Mouse (Mus musculus): ENCODE measurements around the gene Filip1l. TPM values are rescaled to one million over a fixed set of nuclear protein-coding genes. Genes with fewer than 3 reads are reported as not detected.
A peak's percentile ranks its signal among the peaks of the same experiment; 100 is the strongest.

The Filip1l gene
- total RNA-seq, 1 experiment from 2014 or later, result 206 TPM

GRCm38 (mm10) chr16:57500851-57501250 lies 148.0 kb downstream of the Filip1l start:
- no peak for ATAC-seq (ENCODE audit: extremely low read depth, insufficient number of reproducible peaks, low FRiP score, poor library complexity, severe bottlenecking)

DNA sequence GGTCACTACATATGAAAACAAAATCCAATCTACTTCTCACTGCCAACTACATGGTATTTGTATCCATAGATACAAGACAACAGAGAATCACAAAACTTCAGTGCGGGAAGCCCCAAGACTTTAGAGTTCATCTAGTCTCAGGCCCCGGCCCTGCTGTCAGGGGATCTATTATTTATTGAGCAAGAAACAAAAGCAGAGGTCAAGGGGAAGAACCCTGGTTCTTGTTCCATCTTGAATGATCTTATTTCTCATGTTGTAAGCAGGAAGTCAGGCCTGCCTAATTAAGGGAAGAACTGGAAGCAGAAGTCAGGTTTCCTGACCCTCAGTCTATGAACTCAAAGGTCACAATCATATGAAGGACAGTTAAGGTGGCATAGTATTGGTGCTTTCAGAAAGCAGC lies 149.3 kb downstream of the Filip1l start:
- ATAC-seq (ENCODE audit: extremely low read depth, insufficient number of reproducible peaks, low FRiP score, poor library complexity, severe bottlenecking), result peak; percentile 25; the same call in 1 of the 2 replicates

- no peak for ATAC-seq (ENCODE audit: extremely low read depth, insufficient number of reproducible peaks, low FRiP score, poor library complexity, severe bottlenecking)
These were observed 149.9 kb downstream of the Filip1l start for GRCm38 (mm10) chr16:57502761-57503160.

DNA sequence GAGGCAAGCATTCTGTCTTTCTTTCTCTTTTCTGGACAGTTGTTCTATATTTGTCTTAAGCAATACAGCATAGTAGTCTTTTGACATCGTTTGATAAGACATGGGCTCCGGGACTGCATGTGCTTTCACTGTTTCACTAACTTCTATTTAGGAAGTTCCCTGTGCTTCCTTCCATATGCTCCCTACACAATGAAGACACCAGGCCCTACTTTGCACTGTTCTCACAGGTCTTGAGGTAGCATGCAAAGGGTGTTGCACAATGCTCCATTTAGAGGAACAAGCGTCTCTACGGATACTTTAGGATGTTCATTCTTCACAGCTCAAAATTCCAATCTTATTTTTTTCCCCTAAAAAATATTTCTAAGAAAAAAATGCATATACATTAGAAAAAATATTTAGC lies 151.8 kb downstream of the Filip1l start:
- ATAC-seq (ENCODE audit: extremely low read depth, insufficient number of reproducible peaks, low FRiP score, poor library complexity, severe bottlenecking), result no peak

GRCm38 (mm10) chr16:57506133-57506532 lies 153.2 kb downstream of the Filip1l start:
- no peak for ATAC-seq (ENCODE audit: extremely low read depth, insufficient number of reproducible peaks, low FRiP score, poor library complexity, severe bottlenecking)

GRCm38 (mm10) chr16:57508351-57508750 lies 155.5 kb downstream of the Filip1l start:
- no peak for ATAC-seq (ENCODE audit: extremely low read depth, insufficient number of reproducible peaks, low FRiP score, poor library complexity, severe bottlenecking)

GRCm38 (mm10) chr16:57509099-57509498 lies 156.2 kb downstream of the Filip1l start:
- ATAC-seq (ENCODE audit: extremely low read depth, insufficient number of reproducible peaks, low FRiP score, poor library complexity, severe bottlenecking), result no peak

- no peak for ATAC-seq (ENCODE audit: extremely low read depth, insufficient number of reproducible peaks, low FRiP score, poor library complexity, severe bottlenecking)
These were observed 160.7 kb downstream of the Filip1l start for GRCm38 (mm10) chr16:57513562-57513961.

GRCm38 (mm10) chr16:57514371-57514770 lies 161.5 kb downstream of the Filip1l start:
- no peak for ATAC-seq (ENCODE audit: extremely low read depth, insufficient number of reproducible peaks, low FRiP score, poor library complexity, severe bottlenecking)

DNA sequence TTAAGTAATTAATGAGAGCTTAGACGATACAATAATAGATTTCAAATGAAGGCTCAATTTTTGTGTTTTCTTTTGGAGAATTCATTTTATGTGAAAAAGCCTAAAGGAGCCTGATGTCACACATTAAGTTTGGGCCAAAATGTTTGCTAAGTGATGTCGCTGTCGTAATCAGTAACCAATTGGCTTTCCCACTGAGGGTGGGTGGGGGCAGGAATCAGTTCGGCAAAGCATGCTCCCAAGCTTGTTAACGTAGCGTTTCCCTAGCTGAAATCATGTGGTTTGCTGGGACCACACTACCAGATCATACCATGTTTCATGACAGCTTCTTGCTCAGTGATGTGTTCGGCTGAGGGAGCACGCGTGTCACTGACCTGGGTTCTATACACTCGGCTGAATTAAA lies 162.7 kb downstream of the Filip1l start:
- no peak for ATAC-seq (ENCODE audit: extremely low read depth, insufficient number of reproducible peaks, low FRiP score, poor library complexity, severe bottlenecking)

DNA sequence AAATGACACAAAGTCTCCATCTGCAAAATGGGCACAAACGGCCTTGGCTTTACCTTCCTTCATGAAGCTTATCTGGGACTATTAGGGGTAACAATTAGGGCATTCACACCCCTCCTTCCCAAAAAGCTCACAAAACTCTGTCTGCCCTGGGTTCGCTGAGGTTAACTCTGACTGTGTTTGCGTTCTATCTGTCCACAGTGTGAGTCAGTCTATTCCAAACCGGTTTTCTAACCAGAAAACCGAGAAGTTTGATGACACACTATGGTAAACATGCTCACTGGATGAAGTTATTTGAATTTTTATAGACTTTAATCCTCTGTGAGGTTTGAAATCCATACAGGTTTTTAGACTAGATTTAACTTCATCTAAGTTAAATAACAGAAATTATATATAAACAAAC lies 172.2 kb downstream of the Filip1l start:
- no peak for ATAC-seq (ENCODE audit: extremely low read depth, insufficient number of reproducible peaks, low FRiP score, poor library complexity, severe bottlenecking)

GRCm38 (mm10) chr16:57525476-57525875 lies 172.6 kb downstream of the Filip1l start:
- ATAC-seq (ENCODE audit: extremely low read depth, insufficient number of reproducible peaks, low FRiP score, poor library complexity, severe bottlenecking), result no peak

DNA sequence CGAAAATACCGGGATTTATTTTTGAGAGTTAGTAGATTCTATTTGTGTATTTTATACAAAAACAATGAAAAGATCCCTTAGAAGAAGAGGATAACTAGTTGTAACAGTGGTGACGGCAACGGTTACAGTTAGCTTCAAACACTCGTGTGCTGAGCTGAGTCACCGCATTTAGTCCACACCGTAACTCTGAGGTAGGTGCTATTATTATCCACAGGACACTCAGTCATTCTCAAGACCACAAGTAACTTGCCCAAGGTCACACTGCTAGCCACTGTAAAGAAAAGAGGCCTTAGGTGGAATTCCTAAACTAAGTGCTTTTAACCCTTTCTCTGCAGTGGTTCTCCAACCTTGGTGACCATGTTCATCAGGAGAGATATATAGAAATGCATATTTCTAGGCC lies 174.0 kb downstream of the Filip1l start:
- no peak for ATAC-seq (ENCODE audit: extremely low read depth, insufficient number of reproducible peaks, low FRiP score, poor library complexity, severe bottlenecking)

GRCm38 (mm10) chr16:57528457-57528856 lies 175.6 kb downstream of the Filip1l start:
- ATAC-seq (ENCODE audit: extremely low read depth, insufficient number of reproducible peaks, low FRiP score, poor library complexity, severe bottlenecking), result no peak

GRCm38 (mm10) chr16:57530547-57530946 lies 177.7 kb downstream of the Filip1l start:
- no peak for ATAC-seq (ENCODE audit: extremely low read depth, insufficient number of reproducible peaks, low FRiP score, poor library complexity, severe bottlenecking)

GRCm38 (mm10) chr16:57532081-57532493 lies 179.2 kb downstream of the Filip1l start:
- no peak for ATAC-seq (ENCODE audit: extremely low read depth, insufficient number of reproducible peaks, low FRiP score, poor library complexity, severe bottlenecking)

- no peak for ATAC-seq (ENCODE audit: extremely low read depth, insufficient number of reproducible peaks, low FRiP score, poor library complexity, severe bottlenecking)
These were observed 181.5 kb downstream of the Filip1l start for GRCm38 (mm10) chr16:57534365-57534764.

GRCm38 (mm10) chr16:57534811-57535210 lies 181.9 kb downstream of the Filip1l start:
- ATAC-seq (ENCODE audit: extremely low read depth, insufficient number of reproducible peaks, low FRiP score, poor library complexity, severe bottlenecking), result no peak

- peak; percentile 48; the same call in 1 of the 2 replicates for ATAC-seq (ENCODE audit: extremely low read depth, insufficient number of reproducible peaks, low FRiP score, poor library complexity, severe bottlenecking)
These were observed 183.6 kb downstream of the Filip1l start for GRCm38 (mm10) chr16:57536511-57536910.

- no peak for ATAC-seq (ENCODE audit: extremely low read depth, insufficient number of reproducible peaks, low FRiP score, poor library complexity, severe bottlenecking)
These were observed 190.3 kb downstream of the Filip1l start for GRCm38 (mm10) chr16:57543243-57543642.

DNA sequence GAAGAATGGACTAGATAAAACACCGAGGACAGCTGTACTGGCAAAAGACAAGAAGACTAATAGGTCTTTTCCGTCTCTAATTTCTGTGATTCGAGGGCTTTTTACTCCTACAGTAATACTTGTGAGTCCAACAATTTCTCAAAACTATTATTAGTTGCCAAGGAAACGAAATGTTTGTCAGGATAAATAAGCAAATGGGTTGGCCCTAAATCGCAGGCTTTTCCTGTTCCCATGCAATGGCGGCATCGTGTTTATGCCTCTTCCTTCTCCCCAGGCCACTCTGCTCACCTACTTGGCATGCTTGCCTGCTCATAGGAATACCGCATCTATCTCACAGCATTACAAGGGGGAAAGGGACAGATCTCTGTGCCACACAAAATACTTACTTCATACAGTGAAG lies 191.5 kb downstream of the Filip1l start:
- no peak for ATAC-seq (ENCODE audit: extremely low read depth, insufficient number of reproducible peaks, low FRiP score, poor library complexity, severe bottlenecking)

- ATAC-seq (ENCODE audit: extremely low read depth, insufficient number of reproducible peaks, low FRiP score, poor library complexity, severe bottlenecking), result no peak
These were observed 193.5 kb downstream of the Filip1l start for GRCm38 (mm10) chr16:57546355-57546754.
